Mouse (Mus musculus): ENCODE measurements at regions not wholly inside any gene's neighbourhood (a gene's known extent, or its start where the extent isn't known, plus 50 kb on each side); places are given as distances from the start of the nearest gene placed in this dataset.

- no peak for DNase-seq
Measured at GRCm38 (mm10) chr13:80188734-80189133, 694.5 kb upstream of the Arrdc3 start.

GRCm38 (mm10) chr13:80195065-80195605 is 688.0 kb upstream of the Arrdc3 start:
- DNase-seq, result no peak

GRCm38 (mm10) chr13:80224110-80224509 is 659.1 kb upstream of the Arrdc3 start:
- no peak for DNase-seq

DNA sequence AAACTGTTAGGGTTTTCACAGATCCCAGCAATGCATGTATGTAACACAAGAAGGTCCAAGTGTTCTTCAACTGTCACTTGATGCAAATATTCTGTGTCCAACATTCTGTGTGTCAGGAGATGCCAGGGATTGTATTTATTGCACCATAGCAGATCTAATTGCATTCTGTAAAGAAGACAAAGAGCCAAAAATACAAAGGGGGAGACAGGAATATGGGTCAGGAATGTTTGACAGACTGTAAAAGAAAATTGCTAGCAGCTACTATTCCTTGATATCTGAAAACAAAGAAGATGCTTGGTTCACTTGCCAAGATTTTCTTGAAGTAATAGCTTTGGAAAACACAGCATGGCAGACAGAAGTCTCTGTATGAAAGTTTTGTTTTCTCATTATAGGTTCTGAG is 651.8 kb upstream of the Arrdc3 start:
- no peak for DNase-seq

GRCm38 (mm10) chr13:80235254-80236032 is 647.7 kb upstream of the Arrdc3 start:
- DNase-seq, result no peak

GRCm38 (mm10) chr13:80262826-80263225 is 620.4 kb upstream of the Arrdc3 start:
- no peak for DNase-seq

DNA sequence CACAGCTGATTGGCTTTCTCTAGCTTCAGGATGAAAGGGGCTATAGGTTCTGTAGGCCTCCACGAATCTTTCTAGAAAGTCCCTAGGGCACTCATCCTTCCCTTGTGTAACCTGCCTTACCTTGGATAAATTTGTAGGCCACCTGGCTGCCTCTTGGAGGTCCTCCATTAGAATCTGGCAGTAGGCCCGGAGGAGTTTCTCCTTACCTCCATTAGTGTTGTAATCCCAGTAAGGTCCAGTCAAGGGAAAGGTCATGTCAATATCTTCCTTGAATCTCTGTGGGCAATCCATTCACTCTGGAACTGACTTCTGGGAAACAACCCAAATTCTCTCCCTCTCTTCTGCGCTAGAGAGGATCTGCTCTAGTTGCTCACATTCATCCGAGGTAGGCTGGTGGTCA is 616.1 kb upstream of the Arrdc3 start:
- DNase-seq, result no peak

DNA sequence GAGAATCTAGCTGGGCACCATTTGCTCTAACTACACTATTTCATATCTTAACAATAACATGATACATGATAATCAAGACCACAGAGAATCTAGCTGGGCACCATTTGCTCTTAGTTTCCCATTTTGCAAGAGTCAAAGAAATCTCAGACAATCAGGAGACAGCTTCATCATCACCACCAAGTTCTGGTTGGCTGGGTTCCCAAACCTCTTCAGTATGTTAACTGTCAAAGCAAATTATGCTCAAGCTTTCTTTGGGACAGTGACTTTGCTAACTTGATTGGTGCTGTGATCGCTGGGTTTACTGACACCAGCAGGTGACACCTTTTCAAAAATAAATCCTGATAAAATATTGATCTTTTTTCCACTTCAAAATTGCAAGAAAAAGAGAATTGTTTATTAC is 609.2 kb upstream of the Arrdc3 start:
- DNase-seq, result no peak

GRCm38 (mm10) chr13:80291744-80292515 is 591.3 kb upstream of the Arrdc3 start:
- no peak for DNase-seq

- DNase-seq, result no peak
Measured at GRCm38 (mm10) chr13:80295723-80296122, 587.5 kb upstream of the Arrdc3 start.

DNA sequence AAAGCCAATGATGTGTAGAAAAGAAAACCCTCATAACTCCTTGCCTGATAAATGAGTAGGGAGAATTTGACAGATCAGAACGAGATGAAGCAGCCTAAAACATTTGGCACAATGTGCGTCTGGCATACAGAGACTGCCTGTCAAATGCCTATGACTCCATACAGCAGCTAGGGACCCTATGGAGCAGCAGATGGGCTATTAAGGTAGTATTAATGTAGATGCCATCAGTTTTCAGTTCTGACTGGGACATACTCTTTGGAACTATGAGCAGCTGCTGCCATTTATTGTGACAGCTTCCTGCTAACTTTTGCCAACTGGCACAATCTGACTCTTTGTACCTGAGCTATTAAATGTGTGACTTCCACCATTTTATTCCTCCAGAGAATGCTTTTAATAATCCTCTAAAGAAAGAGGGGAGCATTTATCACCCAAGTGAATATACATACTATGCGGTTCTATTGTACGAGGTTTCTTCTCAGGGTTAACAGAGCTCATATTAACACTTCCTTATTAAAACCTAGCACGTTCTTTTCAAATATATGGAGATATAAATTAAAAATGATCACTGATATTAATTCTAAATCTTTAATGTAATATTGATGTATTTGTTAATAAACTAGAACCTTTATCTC is 549.0 kb upstream of the Arrdc3 start:
- no peak for DNase-seq

DNA sequence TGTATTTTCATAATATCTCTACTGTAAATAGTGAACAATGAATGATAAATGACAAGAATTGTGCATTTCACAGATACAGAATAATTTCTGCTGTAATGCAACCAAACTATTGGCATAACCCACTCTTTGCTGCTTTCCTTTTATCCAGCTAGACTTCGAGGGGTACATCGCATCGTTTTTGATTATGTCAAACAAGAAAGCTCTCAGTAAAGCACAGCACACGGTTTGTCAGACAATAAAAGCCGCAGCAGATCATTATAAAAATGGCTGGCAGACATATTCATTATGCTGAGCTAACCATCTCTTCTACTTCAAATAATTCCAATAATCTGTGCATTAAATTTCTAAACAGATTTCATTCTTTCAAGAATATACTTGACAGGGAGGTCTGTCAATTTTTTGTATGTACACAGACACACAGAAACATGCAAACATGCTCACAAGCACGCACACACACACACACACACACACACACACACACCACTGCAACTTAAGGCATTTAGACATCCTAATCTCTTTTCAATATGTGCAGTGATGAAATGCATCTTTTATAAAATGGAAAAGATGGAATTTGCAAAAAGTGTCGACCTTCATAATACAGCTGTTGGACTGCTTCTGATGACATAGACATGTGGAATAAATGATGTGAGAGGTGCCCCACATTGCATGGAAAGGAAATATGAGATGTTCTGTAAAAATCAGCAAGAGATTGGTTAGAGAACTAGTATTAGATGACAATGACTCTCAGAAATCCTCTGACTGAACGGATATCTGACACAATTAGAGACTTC is 548.1 kb upstream of the Arrdc3 start:
- peak; percentile 5 to 25 for DNase-seq

GRCm38 (mm10) chr13:80346980-80347649 is 536.1 kb upstream of the Arrdc3 start:
- DNase-seq, result no peak

DNA sequence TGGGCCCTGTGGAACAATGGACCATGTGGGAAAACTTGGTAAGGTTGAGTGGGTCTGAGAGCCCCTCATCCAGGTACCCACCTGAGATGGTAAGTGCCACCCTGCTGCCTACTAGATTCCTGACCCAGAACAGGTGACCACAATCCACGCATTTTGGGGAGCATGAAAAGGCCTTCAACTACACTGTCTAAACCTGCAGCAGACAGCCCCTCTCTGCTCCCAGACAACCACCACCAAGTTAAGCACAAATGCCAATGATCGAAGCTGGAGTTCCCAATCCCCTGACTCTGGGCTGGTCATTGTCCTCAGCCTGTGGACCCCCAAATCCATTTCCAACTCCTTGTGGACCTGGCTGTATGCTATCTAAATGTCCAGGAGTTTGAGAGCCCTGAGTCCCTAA is 517.2 kb upstream of the Arrdc3 start:
- no peak for DNase-seq

- DNase-seq, result no peak
Measured at GRCm38 (mm10) chr13:80370491-80370890, 512.7 kb upstream of the Arrdc3 start.

DNA sequence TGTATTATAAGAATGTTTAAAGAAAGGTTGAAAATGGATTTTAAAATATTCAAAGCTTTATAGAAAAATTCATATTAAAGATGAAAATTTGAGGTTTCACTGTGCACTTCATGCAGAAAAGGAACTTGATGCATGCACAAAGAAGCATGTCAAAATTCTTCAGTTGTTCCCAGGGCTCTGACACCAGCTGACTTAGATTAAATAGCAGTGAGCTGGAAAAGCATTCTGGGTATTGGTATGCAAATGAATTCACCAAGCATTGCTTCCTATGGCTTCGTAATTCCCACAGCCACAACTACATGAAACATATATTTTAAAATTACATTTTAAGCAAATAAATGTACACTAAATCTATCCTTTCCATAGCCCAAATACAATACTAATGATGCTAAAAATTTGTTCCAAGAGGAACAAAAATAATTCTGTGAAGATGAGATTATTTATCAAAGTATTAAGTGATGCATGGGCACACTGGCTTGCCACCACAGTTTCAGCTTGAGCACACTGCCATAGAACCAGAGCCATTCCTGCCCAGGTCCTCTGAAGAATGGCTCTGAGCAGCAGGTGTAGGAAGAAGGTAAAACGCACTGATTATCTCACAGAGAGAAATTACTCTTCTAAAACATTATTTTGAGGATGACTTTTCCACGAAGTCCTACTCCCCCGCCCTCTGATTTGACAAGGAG is 501.8 kb upstream of the Arrdc3 start:
- no peak for DNase-seq

DNA sequence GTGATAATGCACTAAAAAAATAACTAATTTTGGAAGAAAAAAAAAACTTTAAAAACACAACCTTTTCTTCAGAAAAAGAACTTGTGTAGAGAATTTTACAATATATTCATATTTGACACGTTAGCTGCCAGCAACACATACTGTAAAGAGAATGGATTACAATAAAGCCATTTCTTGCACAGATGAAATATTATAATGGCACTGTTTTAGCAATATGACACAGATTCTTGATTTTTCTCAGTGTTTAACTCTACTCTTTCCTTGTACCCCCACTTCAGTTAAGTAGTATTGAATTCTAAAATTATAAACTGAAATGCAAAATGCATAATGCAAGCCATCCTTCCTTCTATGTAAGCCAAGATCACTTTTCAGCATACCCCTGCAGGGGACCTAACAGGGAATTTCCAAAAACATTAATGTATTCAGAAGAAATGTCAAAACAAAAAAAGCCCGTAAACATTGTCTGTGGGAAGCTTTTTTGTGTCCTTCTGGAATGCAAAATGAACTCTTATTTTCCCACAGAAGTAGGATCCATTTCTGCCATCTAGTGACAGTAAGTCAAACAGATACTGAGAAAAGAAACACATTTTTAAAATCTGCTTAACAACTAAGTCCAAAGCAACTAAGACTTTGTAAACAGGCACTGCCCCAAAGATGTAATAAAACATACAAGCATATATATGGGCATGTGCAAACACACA is 501.1 kb upstream of the Arrdc3 start:
- DNase-seq, result no peak

DNA sequence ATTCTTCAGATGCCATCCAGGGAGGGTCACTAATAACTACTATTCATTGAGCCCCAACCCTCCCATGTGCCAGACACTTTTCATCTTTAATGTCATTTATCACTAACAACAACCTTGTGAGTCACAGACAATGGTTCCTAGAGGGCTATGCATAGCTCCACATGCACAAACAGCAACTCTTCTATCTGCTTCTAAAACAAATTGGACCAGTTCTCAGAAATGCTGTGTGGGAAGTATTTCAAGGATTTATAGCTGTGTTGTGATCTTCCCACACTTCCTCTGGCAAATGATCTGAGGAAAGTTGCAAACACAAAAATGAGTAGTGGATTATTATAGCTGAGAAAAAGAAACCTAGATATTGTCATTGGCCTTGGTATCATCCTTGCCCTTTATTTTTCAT is 474.3 kb upstream of the Arrdc3 start:
- no peak for DNase-seq

DNA sequence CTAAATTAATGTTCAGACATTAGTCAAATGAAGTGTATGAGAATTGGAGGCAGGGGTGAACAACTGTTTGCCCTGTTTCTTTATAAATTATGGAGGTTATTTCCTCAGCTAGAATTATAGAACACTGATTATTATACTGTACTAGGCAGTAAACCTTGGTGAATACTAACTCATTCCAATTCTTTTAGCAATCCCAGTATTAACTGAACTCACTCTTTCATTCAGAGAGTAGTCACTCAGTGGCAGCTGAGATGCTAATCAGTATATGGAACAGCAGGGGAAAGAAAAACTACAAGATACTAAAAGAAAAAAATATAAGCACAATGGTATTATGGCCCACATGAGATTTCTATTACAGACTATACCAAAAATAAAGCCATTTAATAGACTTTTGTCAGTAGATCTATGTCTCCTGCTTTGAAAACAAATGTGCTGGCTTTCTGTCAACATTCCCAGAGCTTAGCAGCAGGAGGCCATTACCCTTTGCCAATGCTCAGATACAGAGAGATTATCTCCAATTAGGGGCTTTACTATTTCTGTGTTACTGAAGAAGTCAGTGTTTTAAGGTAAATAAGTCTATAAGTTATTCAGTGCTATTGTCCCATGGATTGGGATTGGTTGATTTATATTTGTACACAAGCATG is 473.3 kb upstream of the Arrdc3 start:
- DNase-seq, result no peak

GRCm38 (mm10) chr13:80418480-80419183 is 464.6 kb upstream of the Arrdc3 start:
- no peak for DNase-seq
